Mouse (Mus musculus) lung, adult 2 months (tissue): ENCODE measurements at regions not wholly inside any gene's neighbourhood (a gene's known extent, or its start where the extent isn't known, plus 50 kb on each side); places are given as distances from the start of the nearest gene placed in this dataset.

Experiments used
- CTCF ChIP-seq: fragments of 200-500 bp; IDR thresholded peaks from 2 replicates; pipeline ENCODE4 v1.5.1; 2011; ENCODE audit warnings: mild to moderate bottlenecking, low read length, control low read depth; ENCODE audit not compliant: insufficient read depth
- POLR2A ChIP-seq: fragments of 200-500 bp; IDR thresholded peaks from 2 replicates; pipeline ENCODE4 v1.6.1; 2011; ENCODE audit warnings: low read depth, mild to moderate bottlenecking, control low read depth, low read length, borderline replicate concordance; ENCODE audit errors: extremely low read depth

DNA sequence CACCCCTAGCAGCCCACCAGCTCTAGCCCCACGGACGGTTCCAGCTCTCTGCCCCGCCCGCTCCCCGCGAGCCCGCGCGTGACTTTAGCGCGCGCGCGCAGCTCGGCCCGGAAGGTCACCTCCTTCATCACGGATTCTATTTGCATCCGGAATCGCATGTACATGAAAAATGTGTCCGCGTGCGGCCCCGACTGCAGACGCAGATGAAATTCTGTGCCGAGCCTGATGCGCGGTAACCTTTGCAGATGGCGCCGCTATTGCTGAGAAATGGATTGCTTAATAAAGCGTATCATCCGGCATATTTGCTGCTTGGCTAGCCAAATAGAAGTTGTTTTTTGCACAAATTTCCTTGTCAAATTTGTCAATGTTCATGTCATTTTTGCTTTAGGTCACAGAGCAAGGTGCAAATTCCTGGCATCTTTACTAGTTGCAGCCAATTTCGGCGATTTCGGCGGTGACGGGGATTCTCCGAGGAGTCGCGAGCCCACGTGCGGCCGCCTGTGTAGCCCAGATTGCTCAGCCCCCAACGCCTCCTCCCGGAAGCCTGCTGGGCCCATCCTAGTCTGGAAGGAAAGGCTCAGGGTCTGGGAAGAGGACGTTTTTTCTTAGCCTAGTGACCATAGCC lies 81.1 kb upstream of the Pax2 start:
- no peak for TF ChIP-seq CTCF
- no peak for TF ChIP-seq POLR2A
